Mouse (Mus musculus) CH12.LX (cell line): ENCODE data around the gene H2-M5. TPM values are rescaled to one million over a fixed set of nuclear protein-coding genes. Genes with fewer than 3 reads are reported as not detected.
"Not testable (repeated sequence)": the region's sequence is repeated elsewhere in the genome, so short reads cannot be mapped to it uniquely, and the experiment has no call there.

Experiments
- DNase-seq: peaks from one replicate; pipeline ENCODE4 v3.0.0-alpha.2; 2013; ENCODE audit errors: extremely low read depth
- H3K27ac ChIP-seq: 2 replicates; pipeline ENCODE4 v1.5.1; 2012; ENCODE audit warnings: low read depth, mild to moderate bottlenecking, control low read depth, moderate library complexity; ENCODE audit not compliant: insufficient read depth
- H3K27me3 ChIP-seq: replicated peaks from 2 replicates; pipeline ENCODE3; 2012; ENCODE audit warnings: inconsistent platforms
- H3K36me3 ChIP-seq, 2 experiments: replicated peaks in 1 of 2; 2 replicates each; pipeline versions ENCODE3 to v1.6.1; 2012; ENCODE audit warnings: inconsistent platforms in 1 of 2, low read length in 1 of 2, mild to moderate bottlenecking in 1 of 2, mixed read lengths in 1 of 2, moderate library complexity in 1 of 2; ENCODE audit not compliant: control insufficient read depth in 1 of 2, insufficient read depth in 1 of 2
- H3K4me1 ChIP-seq, 2 experiments: 2 replicates each; pipeline ENCODE4 v1.6.1; 2012; ENCODE audit warnings: inconsistent platforms in 1 of 2, moderate library complexity in 1 of 2; ENCODE audit not compliant: insufficient read depth in 2 of 2, control insufficient read depth in 1 of 2
- H3K4me2 ChIP-seq: 2 replicates; pipeline ENCODE4 v1.6.1; 2012; ENCODE audit warnings: low read depth, mild to moderate bottlenecking, control low read depth; ENCODE audit not compliant: poor library complexity, insufficient read depth, severe bottlenecking
- H3K4me3 ChIP-seq, 3 experiments: fragments of 150-350 bp in 1 of 3; sonication (generic) in 1 of 3; replicated peaks in 1 of 3; 2 replicates each; pipeline versions ENCODE3 to v1.5.1; 2011 to 2012; ENCODE audit warnings: low read depth in 2 of 3, low read length in 2 of 3, mild to moderate bottlenecking in 2 of 3, moderate library complexity in 2 of 3, control low read depth in 1 of 3, improper control_type of control experiment in 1 of 3, inconsistent platforms in 1 of 3, mixed read lengths in 1 of 3; ENCODE audit not compliant: poor library complexity in 1 of 3
- H3K79me2 ChIP-seq: replicated peaks from 2 replicates; pipeline ENCODE4 v1.6.1; 2012; ENCODE audit warnings: mild to moderate bottlenecking, moderate library complexity; ENCODE audit not compliant: control insufficient read depth, poor library complexity, insufficient read depth, severe bottlenecking; ENCODE audit errors: extremely low read depth
- H3K9ac ChIP-seq: 2 replicates; pipeline ENCODE4 v1.6.1; 2012; ENCODE audit warnings: low read depth, mild to moderate bottlenecking, control low read depth, moderate library complexity; ENCODE audit not compliant: insufficient read depth
- H3K9me3 ChIP-seq: replicated peaks from 2 replicates; pipeline ENCODE3; 2012; ENCODE audit warnings: low read length, inconsistent platforms, mixed read lengths
- CHD2 ChIP-seq: IDR thresholded peaks from 2 replicates; pipeline ENCODE4 v1.6.1; 2011; ENCODE audit warnings: low read length, improper control_type of control experiment
- EP300 ChIP-seq: IDR thresholded peaks from 2 replicates; pipeline ENCODE4 v1.6.1; 2011; ENCODE audit warnings: low read length, improper control_type of control experiment
- IRF4 ChIP-seq: IDR thresholded peaks from 2 replicates; pipeline ENCODE4 v1.6.1; 2014; ENCODE audit warnings: low read depth, mild to moderate bottlenecking, inconsistent platforms, low read length, improper control_type of control experiment
- JUND ChIP-seq: conservative IDR thresholded peaks from 2 replicates; pipeline ENCODE4 v1.6.1; 2011; ENCODE audit warnings: low read depth, low read length, improper control_type of control experiment
- MAZ ChIP-seq: IDR thresholded peaks from 2 replicates; pipeline ENCODE4 v1.6.1; 2012; ENCODE audit warnings: low read depth, mild to moderate bottlenecking, inconsistent platforms, low read length, improper control_type of control experiment, moderate library complexity
- NELFE ChIP-seq: IDR thresholded peaks from 2 replicates; pipeline ENCODE4 v1.6.1; 2011; ENCODE audit warnings: low read depth, low read length, improper control_type of control experiment
- TCF12 ChIP-seq: IDR thresholded peaks from 2 replicates; pipeline ENCODE4 v1.6.1; 2014; ENCODE audit warnings: low read depth, mild to moderate bottlenecking, inconsistent platforms, low read length, improper control_type of control experiment
- USF1 ChIP-seq: IDR thresholded peaks from 2 replicates; pipeline ENCODE4 v1.6.1; 2014; ENCODE audit warnings: low read depth, mild to moderate bottlenecking, inconsistent platforms, low read length, improper control_type of control experiment
- USF2 ChIP-seq: conservative IDR thresholded peaks from 2 replicates; pipeline ENCODE4 v1.6.1; 2011; ENCODE audit warnings: low read depth, low read length, improper control_type of control experiment
- ZMIZ1 ChIP-seq: IDR thresholded peaks from 2 replicates; pipeline ENCODE4 v1.6.1; 2012; ENCODE audit warnings: low read depth, mild to moderate bottlenecking, inconsistent platforms, low read length, improper control_type of control experiment
- dilution Hi-C: fragments of 300-500 bp; cut with MboI; formaldehyde crosslinking; loops from 2 replicates; pipeline ENCODE4 v1.14.3; 2020; ENCODE audit warnings: low sequenced_read_pairs; ENCODE audit not compliant: extremely low pct_unique_long_range_greater_than_20kb, extremely low pct_ligation_motif_present
- in situ Hi-C: fragments of 300-500 bp; cut with MboI; formaldehyde crosslinking; loops from 3 replicates; pipeline ENCODE4 v1.14.3; 2019; ENCODE audit warnings: low sequenced_read_pairs, low pct_ligation_motif_present, low pct_unique_long_range_greater_than_20kb, mixed read lengths
- polyA plus RNA-seq: library from polyadenylated mRNA; unstranded; fragments of >175 nt; gene quantifications from 2 replicates; pipeline ENCODE4 v1.2.1, GENCODE M21; 2012; ENCODE audit warnings: low read depth; ENCODE audit not compliant: insufficient read length
- total RNA-seq, 2 experiments: library from RNA; depleted of rRNA; stranded (reverse); fragments of 300-350 nt in 1 of 2; fragments of >200 nt in 1 of 2; gene quantifications; 2 replicates each; pipeline ENCODE4 v1.2.3; 2012 to 2014

The H2-M5 gene
- total and polyA plus RNA-seq, 3 experiments = 1.1 to 2.2 (median 1.1) TPM

GRCm38 (mm10) chr17:37022628-37023576, 33.6 kb upstream of the H2-M5 start, which contains the start of gene Mog:
Gene Mog (minus strand): TSS chr17:37023398.
- Histone ChIP-seq H3K27me3 (no peaks in the 10 kb centered on the region), H3K4me2 (no peak within 1 kb of the TSS), H3K4me1 (peaks cover 6 to 12% of the 10 kb centered on the region in 2 experiments), H3K9ac (no peak within 1 kb of the TSS), H3K27ac (no peak within 1 kb of the TSS), H3K9me3 (no peaks in the 10 kb centered on the region), H3K79me2 (no peaks in the 10 kb centered on the region), H3K4me3 (no peak within 1 kb of the TSS)
- dilution Hi-C loops = no loop called here
- TF ChIP-seq USF1 = no peak
- peak; percentile 64 for TF ChIP-seq EP300
- TF ChIP-seq TCF12 = no peak
- no peak for TF ChIP-seq NELFE
- TF ChIP-seq CHD2 = 0 out of 2 replicates have a peak, but pooled peaks have one; percentile 23
- TF ChIP-seq IRF4 = peak; percentile 83
- TF ChIP-seq, all 38 proteins: peak for 3
- H3K36me3 ChIP-seq = no peaks in the 10 kb centered on the region
- DNase-seq = peak; percentile 18
- in situ Hi-C loops = no loop called here

GRCm38 (mm10) chr17:37019242-37019641, 29.9 kb upstream of the H2-M5 start:
- dilution Hi-C loops, H3K9me3 ChIP-seq, H3K27me3 ChIP-seq, in situ Hi-C loops, H3K4me2 ChIP-seq, H3K79me2 ChIP-seq, DNase-seq, H3K36me3 ChIP-seq, H3K9ac ChIP-seq, H3K4me3 ChIP-seq, H3K27ac ChIP-seq: not testable (repeated sequence)
- peaks cover 6 to 12% of the 10 kb centered on the region in 2 experiments for H3K4me1 ChIP-seq

GRCm38 (mm10) chr17:37018328-37018727, 29.0 kb upstream of the H2-M5 start:
- TF ChIP-seq JUND (no peak), USF1 (no peak), MAZ (no peak), ZMIZ1 (no peak), USF2 (no peak), NELFE (no peak)
- TF ChIP-seq, all 38 proteins: peak for 0
- no peak overlapping the region for H3K27ac ChIP-seq
- peaks cover 6 to 12% of the 10 kb centered on the region in 2 experiments for H3K4me1 ChIP-seq
- DNase-seq = no peak
- in situ Hi-C loops (no loop called here), dilution Hi-C loops (no loop called here)
- no peaks in the 10 kb centered on the region for H3K9me3 ChIP-seq
- no peaks in the 10 kb centered on the region for H3K27me3 ChIP-seq
- no peak overlapping the region for H3K4me2 ChIP-seq
- H3K9ac ChIP-seq = no peak overlapping the region
- H3K79me2 ChIP-seq = no peaks in the 10 kb centered on the region
- H3K4me3 ChIP-seq = no peak overlapping the region
- H3K36me3 ChIP-seq = no peaks in the 10 kb centered on the region
